Mouse (Mus musculus): ENCODE results near the gene Hivep1. TPM values are rescaled to one million over a fixed set of nuclear protein-coding genes. Genes with fewer than 3 reads are reported as not detected.

The Hivep1 gene
- polyA plus RNA-seq (2015; fragmentation: Nextera tagmentation; extraction: Ambion mirVana): 5.6 and 5.9 TPM in 2 replicates

- H3K9me3 ChIP-seq (ENCODE audit: control insufficient read depth, low read length): no peaks in the 10 kb centered on the region
- peak; percentile 58 for ATAC-seq
These were observed at the start of gene Hivep1 for GRCm38 (mm10) chr13:42051961-42052695. Gene Hivep1 (plus strand): TSS chr13:42052021.

GRCm38 (mm10) chr13:42015484-42016045 is 36.3 kb upstream of the Hivep1 start:
- Histone ChIP-seq H3K4me2 (ENCODE audit: low read depth, low read length) (no peak overlapping the region), H3K27ac (ENCODE audit: low read length) (no peak overlapping the region), H3K4me3 (ENCODE audit: low read length) (no peak overlapping the region), H3K36me3 (ENCODE audit: control insufficient read depth, insufficient read depth, low read length) (no peaks in the 10 kb centered on the region), H3K9me3 (ENCODE audit: control insufficient read depth, low read length) (no peaks in the 10 kb centered on the region), H3K27me3 (replicated peaks; ENCODE audit: control insufficient read depth, insufficient read depth, low read length) (no peaks in the 10 kb centered on the region), H3K4me1 (ENCODE audit: control insufficient read depth, insufficient read depth, low read length) (no peaks in the 10 kb centered on the region), H3K9ac (ENCODE audit: low read depth, low read length) (no peak overlapping the region)
- no peak for ATAC-seq
- WGBS: 78% methylated on average over 10 of the region's 10 CpGs

More at GRCm38 (mm10) chr13:42051961-42052695, at the start of gene Hivep1:
- H3K36me3 ChIP-seq (ENCODE audit: control insufficient read depth, insufficient read depth, low read length): no peaks in the 10 kb centered on the region
- WGBS: under 1% methylated on average over 81 of the region's 100 CpGs
- H3K4me2 ChIP-seq (ENCODE audit: low read depth, low read length): peak within 1 kb of the TSS; percentile 91
- H3K27ac ChIP-seq (ENCODE audit: low read length): peak within 1 kb of the TSS; percentile 97
- peak within 1 kb of the TSS; percentile 96 for H3K4me3 ChIP-seq (ENCODE audit: low read length)
- peak within 1 kb of the TSS; percentile 88 for H3K9ac ChIP-seq (ENCODE audit: low read depth, low read length)
- no peaks in the 10 kb centered on the region for H3K27me3 ChIP-seq (replicated peaks; ENCODE audit: control insufficient read depth, insufficient read depth, low read length)
- peaks cover 14% of the 10 kb centered on the region for H3K4me1 ChIP-seq (ENCODE audit: control insufficient read depth, insufficient read depth, low read length)

DNA sequence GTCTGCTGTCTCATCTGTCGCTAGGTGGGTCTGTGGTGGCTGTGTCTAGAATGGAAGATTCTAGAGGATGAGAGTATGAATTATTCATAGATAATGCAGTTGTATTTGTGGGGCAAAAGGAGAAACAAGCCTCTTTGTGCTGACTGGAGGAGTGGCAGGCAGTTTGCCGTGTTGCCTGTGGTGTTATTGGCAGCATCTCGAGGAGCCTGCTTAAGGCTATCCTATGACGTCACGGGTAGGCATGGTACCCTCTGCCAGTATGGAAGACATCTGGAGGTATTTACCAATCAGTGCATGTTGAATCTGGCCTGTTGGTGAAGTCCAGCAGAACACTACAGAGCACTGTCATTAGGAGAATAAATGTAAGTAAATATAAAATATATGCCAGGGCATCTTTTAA is 35.6 kb upstream of the Hivep1 start:
- H3K27ac ChIP-seq (ENCODE audit: low read length): no peak overlapping the region
- WGBS: 81% methylated on average over 5 of the region's 5 CpGs
- no peak for ATAC-seq

DNA sequence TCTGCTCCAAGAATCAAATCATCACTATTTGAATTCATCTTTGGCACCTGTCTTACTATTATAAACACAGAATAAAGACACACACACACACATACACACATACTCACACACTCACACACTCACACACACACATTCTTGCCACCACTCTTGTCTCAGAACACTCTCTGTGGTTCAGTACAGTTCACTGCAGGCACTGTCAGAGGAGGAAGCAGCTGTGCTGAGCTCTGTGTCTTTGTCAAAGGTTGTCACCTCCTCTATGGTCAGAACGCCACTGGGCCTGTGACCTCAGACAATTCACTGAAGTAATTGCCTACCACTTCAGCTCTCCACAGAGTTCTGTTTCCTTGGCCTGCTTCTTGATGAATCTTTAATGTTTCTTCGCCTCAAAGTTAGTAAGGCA is 33.5 kb upstream of the Hivep1 start:
- Histone ChIP-seq H3K36me3 (ENCODE audit: control insufficient read depth, insufficient read depth, low read length) (no peaks in the 10 kb centered on the region), H3K9me3 (ENCODE audit: control insufficient read depth, low read length) (no peaks in the 10 kb centered on the region), H3K4me2 (ENCODE audit: low read depth, low read length) (no peak overlapping the region), H3K27ac (ENCODE audit: low read length) (no peak overlapping the region), H3K27me3 (replicated peaks; ENCODE audit: control insufficient read depth, insufficient read depth, low read length) (no peaks in the 10 kb centered on the region), H3K9ac (ENCODE audit: low read depth, low read length) (no peak overlapping the region), H3K4me3 (ENCODE audit: low read length) (no peak overlapping the region), H3K4me1 (ENCODE audit: control insufficient read depth, insufficient read depth, low read length) (no peaks in the 10 kb centered on the region)
- ATAC-seq: no peak
- 70% methylated on average over 2 of the region's 2 CpGs for whole genome bisulfite sequencing

More for the DNA sequence above, 35.6 kb upstream of the Hivep1 start:
- H3K36me3 ChIP-seq (ENCODE audit: control insufficient read depth, insufficient read depth, low read length): no peaks in the 10 kb centered on the region
- H3K4me2 ChIP-seq (ENCODE audit: low read depth, low read length): no peak overlapping the region
- no peaks in the 10 kb centered on the region for H3K4me1 ChIP-seq (ENCODE audit: control insufficient read depth, insufficient read depth, low read length)
- H3K9ac ChIP-seq (ENCODE audit: low read depth, low read length): no peak overlapping the region
- no peaks in the 10 kb centered on the region for H3K9me3 ChIP-seq (ENCODE audit: control insufficient read depth, low read length)
- no peaks in the 10 kb centered on the region for H3K27me3 ChIP-seq (replicated peaks; ENCODE audit: control insufficient read depth, insufficient read depth, low read length)
- no peak overlapping the region for H3K4me3 ChIP-seq (ENCODE audit: low read length)

DNA sequence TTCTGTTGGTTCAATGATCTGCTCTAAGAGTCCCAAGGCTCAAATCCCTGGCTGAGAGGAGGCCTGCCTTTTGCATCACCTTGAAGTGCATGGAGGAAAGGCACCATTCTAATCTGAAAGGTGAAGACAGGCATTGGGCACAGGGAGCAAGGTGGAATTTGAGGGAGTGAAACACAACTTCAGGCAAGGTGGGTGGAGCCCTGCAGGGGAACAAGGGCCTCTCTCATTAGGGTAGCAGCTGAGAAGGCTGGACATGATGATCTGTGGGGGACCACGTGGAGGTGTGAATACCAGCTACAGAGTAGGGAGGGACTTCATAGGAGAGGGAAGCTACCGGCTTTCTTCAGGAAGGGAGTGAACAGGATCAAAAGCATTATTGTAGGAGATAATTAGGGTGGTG is 10.6 kb upstream of the Hivep1 start:
- H3K9ac ChIP-seq (ENCODE audit: low read depth, low read length): no peak overlapping the region
- H3K4me3 ChIP-seq (ENCODE audit: low read length): no peak overlapping the region
- H3K9me3 ChIP-seq (ENCODE audit: control insufficient read depth, low read length): no peaks in the 10 kb centered on the region
- H3K4me2 ChIP-seq (ENCODE audit: low read depth, low read length): no peak overlapping the region
- WGBS: 9% methylated on average over 2 of the region's 2 CpGs
- no peaks in the 10 kb centered on the region for H3K4me1 ChIP-seq (ENCODE audit: control insufficient read depth, insufficient read depth, low read length)
- ATAC-seq: no peak
- H3K27me3 ChIP-seq (replicated peaks; ENCODE audit: control insufficient read depth, insufficient read depth, low read length): no peaks in the 10 kb centered on the region
- H3K27ac ChIP-seq (ENCODE audit: low read length): no peak overlapping the region
- no peaks in the 10 kb centered on the region for H3K36me3 ChIP-seq (ENCODE audit: control insufficient read depth, insufficient read depth, low read length)

DNA sequence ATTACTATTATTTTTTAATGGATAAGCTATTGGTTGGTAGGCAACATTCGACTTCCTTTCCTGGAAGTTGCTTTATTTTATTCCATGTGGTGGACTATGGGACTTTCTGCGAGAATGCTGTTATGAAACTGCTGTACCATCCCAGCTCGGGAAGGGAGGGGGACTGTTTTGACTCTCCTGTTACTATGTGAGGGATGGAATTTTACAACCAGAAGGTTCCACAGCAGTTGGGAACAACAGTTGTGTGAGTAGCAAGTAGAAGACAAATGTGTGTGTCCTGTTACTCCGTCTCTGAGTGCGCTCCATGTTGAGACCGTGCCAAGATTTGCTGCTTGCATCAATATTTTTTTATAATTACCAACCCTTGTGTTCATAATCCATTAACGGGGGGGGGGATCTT is 8.4 kb upstream of the Hivep1 start:
- WGBS: 67% methylated on average over 7 of the region's 7 CpGs
- no peaks in the 10 kb centered on the region for H3K36me3 ChIP-seq (ENCODE audit: control insufficient read depth, insufficient read depth, low read length)
- no peaks in the 10 kb centered on the region for H3K27me3 ChIP-seq (replicated peaks; ENCODE audit: control insufficient read depth, insufficient read depth, low read length)
- no peak overlapping the region for H3K4me2 ChIP-seq (ENCODE audit: low read depth, low read length)
- H3K9ac ChIP-seq (ENCODE audit: low read depth, low read length): no peak overlapping the region
- no peaks in the 10 kb centered on the region for H3K9me3 ChIP-seq (ENCODE audit: control insufficient read depth, low read length)
- no peak overlapping the region for H3K4me3 ChIP-seq (ENCODE audit: low read length)
- ATAC-seq: no peak
- no peak overlapping the region for H3K27ac ChIP-seq (ENCODE audit: low read length)
- H3K4me1 ChIP-seq (ENCODE audit: control insufficient read depth, insufficient read depth, low read length): peaks cover 3% of the 10 kb centered on the region; the same call in 1 of the 2 replicates

DNA sequence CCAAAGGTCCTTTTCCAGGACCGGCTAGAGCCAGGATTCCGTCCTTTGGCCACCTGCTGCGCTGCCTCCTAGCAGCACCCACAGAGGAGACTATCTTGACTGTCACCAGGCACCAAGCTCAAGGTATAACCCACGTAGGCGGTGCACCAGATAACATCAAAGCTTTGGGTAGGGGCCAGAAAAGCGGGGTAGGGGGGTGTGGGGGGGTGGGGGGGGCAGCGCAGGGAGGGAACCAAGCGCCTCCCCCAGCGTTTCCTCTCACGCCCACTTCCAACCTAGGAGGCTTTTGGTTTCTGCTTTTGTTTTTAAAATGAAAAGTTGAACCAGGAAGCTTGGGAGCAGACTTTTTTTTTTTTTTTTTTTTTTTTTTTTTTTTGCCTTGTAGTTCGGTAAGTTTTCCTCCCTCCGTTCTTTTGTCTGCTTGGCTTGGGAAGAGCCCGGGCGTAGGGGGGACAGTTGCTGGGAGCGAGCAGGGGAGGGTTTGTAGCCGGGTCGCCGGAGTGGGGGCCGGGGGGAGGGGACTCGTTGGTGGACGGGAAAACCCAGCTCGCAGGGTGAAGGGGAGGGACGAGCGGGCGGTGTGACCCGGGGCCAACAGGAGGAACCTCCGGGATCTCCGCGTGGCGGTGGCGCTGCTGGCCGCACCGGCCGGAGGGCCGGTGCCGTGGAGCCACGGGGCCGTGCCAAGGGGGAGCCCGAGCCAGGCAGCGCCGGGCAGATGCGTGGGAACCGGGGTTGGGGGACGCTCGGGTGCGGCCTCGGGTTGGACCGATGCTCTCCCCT is 2.6 kb upstream of the Hivep1 start:
- under 1% methylated on average over 46 of the region's 48 CpGs for WGBS
- H3K4me1 ChIP-seq (ENCODE audit: control insufficient read depth, insufficient read depth, low read length): peaks cover 14% of the 10 kb centered on the region
- H3K9ac ChIP-seq (ENCODE audit: low read depth, low read length): peak overlapping the region; percentile 84
- ATAC-seq: peak; percentile 28
- peak overlapping the region; percentile 78 for H3K4me2 ChIP-seq (ENCODE audit: low read depth, low read length)
- H3K27ac ChIP-seq (ENCODE audit: low read length): peak overlapping the region; percentile 88
- no peaks in the 10 kb centered on the region for H3K9me3 ChIP-seq (ENCODE audit: control insufficient read depth, low read length)
- H3K27me3 ChIP-seq (replicated peaks; ENCODE audit: control insufficient read depth, insufficient read depth, low read length): no peaks in the 10 kb centered on the region
- H3K4me3 ChIP-seq (ENCODE audit: low read length): peak overlapping the region; percentile 74
- no peaks in the 10 kb centered on the region for H3K36me3 ChIP-seq (ENCODE audit: control insufficient read depth, insufficient read depth, low read length)

- Histone ChIP-seq H3K4me1 (ENCODE audit: control insufficient read depth, insufficient read depth, low read length) (peaks cover 14% of the 10 kb centered on the region), H3K4me3 (ENCODE audit: low read length) (peak overlapping the region; percentile 74), H3K9me3 (ENCODE audit: control insufficient read depth, low read length) (no peaks in the 10 kb centered on the region), H3K9ac (ENCODE audit: low read depth, low read length) (peak overlapping the region; percentile 84), H3K36me3 (ENCODE audit: control insufficient read depth, insufficient read depth, low read length) (no peaks in the 10 kb centered on the region), H3K27ac (ENCODE audit: low read length) (peak overlapping the region; percentile 88), H3K4me2 (ENCODE audit: low read depth, low read length) (peak overlapping the region; percentile 78), H3K27me3 (replicated peaks; ENCODE audit: control insufficient read depth, insufficient read depth, low read length) (no peaks in the 10 kb centered on the region)
- no peak for ATAC-seq
- 3% methylated on average over 8 of the region's 8 CpGs for WGBS
These were observed 2.1 kb upstream of the Hivep1 start for GRCm38 (mm10) chr13:42049774-42050125.

DNA sequence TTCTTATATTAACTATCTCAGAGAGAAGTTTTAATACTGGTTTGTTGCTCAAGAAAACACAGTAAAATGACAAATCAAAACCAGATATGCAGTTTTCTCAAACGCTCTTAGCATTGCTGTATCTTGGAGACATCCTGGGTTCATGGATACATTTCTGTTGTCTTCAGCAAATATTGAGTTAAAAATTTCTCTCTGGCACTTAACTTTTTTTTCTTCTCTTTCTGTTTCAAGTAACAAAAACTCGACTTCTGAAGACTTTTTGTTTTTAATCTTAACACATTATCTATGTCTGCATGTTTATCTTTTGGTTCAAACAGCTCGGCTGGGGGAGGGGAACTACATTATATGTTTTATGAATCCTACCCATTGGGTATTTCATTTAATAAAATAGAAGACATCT is 1.7 kb upstream of the Hivep1 start:
- no peak for ATAC-seq
- H3K27ac ChIP-seq (ENCODE audit: low read length): no peak overlapping the region
- H3K4me2 ChIP-seq (ENCODE audit: low read depth, low read length): peak overlapping the region; percentile 78; the same call in 1 of the 2 replicates
- WGBS: 11% methylated on average over 3 of the region's 3 CpGs
- H3K4me3 ChIP-seq (ENCODE audit: low read length): no peak overlapping the region
- no peaks in the 10 kb centered on the region for H3K9me3 ChIP-seq (ENCODE audit: control insufficient read depth, low read length)
- H3K4me1 ChIP-seq (ENCODE audit: control insufficient read depth, insufficient read depth, low read length): peaks cover 14% of the 10 kb centered on the region
- no peaks in the 10 kb centered on the region for H3K36me3 ChIP-seq (ENCODE audit: control insufficient read depth, insufficient read depth, low read length)
- H3K27me3 ChIP-seq (replicated peaks; ENCODE audit: control insufficient read depth, insufficient read depth, low read length): no peaks in the 10 kb centered on the region
- no peak overlapping the region for H3K9ac ChIP-seq (ENCODE audit: low read depth, low read length)

Measured in intestine, embryonic 16.5 days (tissue).